Mouse (Mus musculus): ENCODE results near the gene Mis18bp1.

- TF ChIP-seq POLR2A (IDR thresholded peaks at IDR 0.05; ENCODE audit: insufficient read length, low read depth) (no peak), E2F4 (IDR thresholded peaks at IDR 0.05; ENCODE audit: insufficient read depth) (no peak), USF1 (IDR thresholded peaks at IDR 0.05; ENCODE audit: low read depth) (no peak), POLR2AphosphoS2 (IDR thresholded peaks at IDR 0.05; ENCODE audit: insufficient read length, low read depth) (no peak), MYOG (IDR thresholded peaks at IDR 0.05; ENCODE audit: control insufficient read depth in 1 of 3, insufficient read depth in 1 of 3, insufficient read length in 2 of 3, low read depth in 2 of 3) (no peak), SRF (IDR thresholded peaks at IDR 0.05; ENCODE audit: control insufficient read depth, insufficient read length, low read depth) (no peak), MYOD1 (IDR thresholded peaks at IDR 0.05; ENCODE audit: control insufficient read depth in 1 of 3, insufficient read length in 2 of 3, low read depth in 2 of 3) (no peak), TCF3 (IDR thresholded peaks at IDR 0.05; ENCODE audit: insufficient read length, low read depth) (no peak), MAX (IDR thresholded peaks at IDR 0.05; ENCODE audit: low read depth) (no peak)
Measured at GRCm38 (mm10) chr12:65189213-65189612, 16.8 kb upstream of the Mis18bp1 start.
